Mouse (Mus musculus): ENCODE results near the gene Itsn1.

Itsn1 gene

GRCm38 (mm10) chr16:91903801-91904506, 174.9 kb downstream of the Itsn1 start:
- no peak for DNase-seq (ENCODE audit: low read depth in 1 of 2, low spot score in 2 of 2)

GRCm38 (mm10) chr16:91905127-91905860, 176.2 kb downstream of the Itsn1 start:
- no peak for DNase-seq (ENCODE audit: low read depth in 1 of 2, low spot score in 2 of 2)

- DNase-seq (ENCODE audit: low read depth in 1 of 2, low spot score in 2 of 2), result no peak
These were observed 176.9 kb downstream of the Itsn1 start for GRCm38 (mm10) chr16:91905987-91906386.

GRCm38 (mm10) chr16:91906672-91907071, 177.6 kb downstream of the Itsn1 start:
- no peak for DNase-seq (ENCODE audit: low read depth in 1 of 2, low spot score in 2 of 2)

- DNase-seq (ENCODE audit: low read depth in 1 of 2, low spot score in 2 of 2), result no peak
These were observed 178.1 kb downstream of the Itsn1 start for GRCm38 (mm10) chr16:91907158-91907557.

GRCm38 (mm10) chr16:91909569-91910335, 180.7 kb downstream of the Itsn1 start:
- DNase-seq (ENCODE audit: low read depth in 1 of 2, low spot score in 2 of 2), result no peak

GRCm38 (mm10) chr16:91917631-91918096, 188.6 kb downstream of the Itsn1 start:
- peak; percentile 48 to 72 for DNase-seq (ENCODE audit: low read depth in 1 of 2, low spot score in 2 of 2)

- no peak for DNase-seq (ENCODE audit: low read depth in 1 of 2, low spot score in 2 of 2)
These were observed 189.4 kb downstream of the Itsn1 start for GRCm38 (mm10) chr16:91918461-91918860.

- no peak for DNase-seq (ENCODE audit: low read depth in 1 of 2, low spot score in 2 of 2)
These were observed 190.0 kb downstream of the Itsn1 start for GRCm38 (mm10) chr16:91919056-91919455.

- DNase-seq (ENCODE audit: low read depth in 1 of 2, low spot score in 2 of 2), result no peak
These were observed 192.3 kb downstream of the Itsn1 start for GRCm38 (mm10) chr16:91921340-91921739.

GRCm38 (mm10) chr16:91922939-91923338, 193.9 kb downstream of the Itsn1 start:
- no peak for DNase-seq (ENCODE audit: low read depth in 1 of 2, low spot score in 2 of 2)

- DNase-seq (ENCODE audit: low read depth in 1 of 2, low spot score in 2 of 2), result no peak
These were observed 195.3 kb downstream of the Itsn1 start for GRCm38 (mm10) chr16:91924426-91924825.

GRCm38 (mm10) chr16:91927911-91928630, 199.0 kb downstream of the Itsn1 start:
- no peak for DNase-seq (ENCODE audit: low read depth in 1 of 2, low spot score in 2 of 2)

GRCm38 (mm10) chr16:91931078-91932013, 202.3 kb downstream of the Itsn1 start:
- peak; percentile 71 to 79 for DNase-seq (ENCODE audit: low read depth in 1 of 2, low spot score in 2 of 2)

GRCm38 (mm10) chr16:91932082-91932690, 203.1 kb downstream of the Itsn1 start:
- DNase-seq (ENCODE audit: low read depth in 1 of 2, low spot score in 2 of 2), result no peak

GRCm38 (mm10) chr16:91932843-91933518, 203.9 kb downstream of the Itsn1 start:
- DNase-seq (ENCODE audit: low read depth in 1 of 2, low spot score in 2 of 2), result no peak

- DNase-seq (ENCODE audit: low read depth in 1 of 2, low spot score in 2 of 2), result peak in 1 of 2 experiments; percentile 32
These were observed 206.0 kb downstream of the Itsn1 start for GRCm38 (mm10) chr16:91935108-91935507.

GRCm38 (mm10) chr16:91935726-91936125, 206.6 kb downstream of the Itsn1 start:
- no peak for DNase-seq (ENCODE audit: low read depth in 1 of 2, low spot score in 2 of 2)
